Mouse (Mus musculus) neural tube, embryonic 14.5 days (tissue): ENCODE data around the gene Slc43a3. TPM values are rescaled to one million over a fixed set of nuclear protein-coding genes. Genes with fewer than 3 reads are reported as not detected.

Experiments
- ATAC-seq: fragments of 200-750 bp; cut with Nextera tagmentation; 2 replicates; pipeline ENCODE4 v1.8.0; 2017; ENCODE audit warnings: low read depth, mild to moderate bottlenecking, moderate TSS enrichment, moderate library complexity
- H3K27ac ChIP-seq: fragments of 300-500 bp; sonication (generic); 2 replicates; pipeline ENCODE4 v1.5.1; 2014; ENCODE audit warnings: low read depth, mild to moderate bottlenecking, control low read depth, low read length, moderate library complexity, mixed read lengths
- H3K27me3 ChIP-seq: fragments of 300-500 bp; sonication (generic); 2 replicates; pipeline ENCODE4 v1.6.1; 2014; ENCODE audit warnings: low read length; ENCODE audit not compliant: control insufficient read depth, insufficient read depth
- H3K36me3 ChIP-seq: fragments of 300-500 bp; sonication (generic); 2 replicates; pipeline ENCODE4 v1.6.1; 2014; ENCODE audit warnings: low read length, mixed read lengths; ENCODE audit not compliant: control insufficient read depth, insufficient read depth
- H3K4me1 ChIP-seq: fragments of 300-500 bp; sonication (generic); 2 replicates; pipeline ENCODE4 v1.6.1; 2014; ENCODE audit warnings: low read length; ENCODE audit not compliant: control insufficient read depth, insufficient read depth
- H3K4me2 ChIP-seq: fragments of 300-500 bp; sonication (generic); 2 replicates; pipeline ENCODE4 v1.6.1; 2014; ENCODE audit warnings: mild to moderate bottlenecking, low read depth, low read length, control low read depth
- H3K4me3 ChIP-seq: fragments of 300-500 bp; sonication (generic); 2 replicates; pipeline ENCODE4 v1.5.1; 2014; ENCODE audit warnings: low read depth, low read length, control low read depth, mixed read lengths
- H3K9ac ChIP-seq: fragments of 300-500 bp; sonication (generic); replicated peaks from 2 replicates; pipeline ENCODE4 v1.6.1; 2014; ENCODE audit warnings: low read depth, mild to moderate bottlenecking, control low read depth, low read length, mixed read lengths
- H3K9me3 ChIP-seq: fragments of 300-500 bp; sonication (generic); 2 replicates; pipeline ENCODE4 v1.6.1; 2016; ENCODE audit warnings: low read length; ENCODE audit not compliant: control insufficient read depth
- WGBS: fragments of 180-500 bp; shearing (Covaris S2); extraction: QIAGEN DNeasy Blood & Tissue Kit; methylation state at CpG from one replicate; pipeline ENCODE4 v1.1.7; 2014; 5-methylcytosine and 5-hydroxymethylcytosine counted together
- polyA plus RNA-seq: library from polyadenylated mRNA; unstranded; fragments of >200 nt; fragmentation: Nextera tagmentation; extraction: Ambion mirVana; gene quantifications from 2 replicates; pipeline ENCODE4 v1.2.1, GENCODE M21; 2014

Gene Slc43a3
- polyA plus RNA-seq, 1 experiment from 2014 or later: 2.5 TPM

- WGBS: 94% methylated on average over 7 of the region's 7 CpGs
- no peaks in the 10 kb centered on the region for H3K9me3 ChIP-seq
These were observed 11.9 kb downstream of the Slc43a3 start for GRCm38 (mm10) chr2:84948252-84948651.

GRCm38 (mm10) chr2:84948721-84949120, 12.3 kb downstream of the Slc43a3 start:
- Histone ChIP-seq H3K4me3 (no peak overlapping the region), H3K4me1 (no peaks in the 10 kb centered on the region), H3K27ac (no peak overlapping the region), H3K9me3 (no peaks in the 10 kb centered on the region), H3K9ac (no peak overlapping the region), H3K27me3 (no peaks in the 10 kb centered on the region), H3K4me2 (no peak overlapping the region), H3K36me3 (no peaks in the 10 kb centered on the region)
- 84% methylated on average over 2 of the region's 2 CpGs for WGBS
- no peak for ATAC-seq

More at GRCm38 (mm10) chr2:84948252-84948651, 11.9 kb downstream of the Slc43a3 start:
- ATAC-seq: no peak
- Histone ChIP-seq H3K27ac (no peak overlapping the region), H3K9ac (no peak overlapping the region), H3K4me3 (no peak overlapping the region), H3K36me3 (no peaks in the 10 kb centered on the region), H3K27me3 (no peaks in the 10 kb centered on the region), H3K4me2 (no peak overlapping the region), H3K4me1 (no peaks in the 10 kb centered on the region)

GRCm38 (mm10) chr2:84951027-84951426, 14.6 kb downstream of the Slc43a3 start:
- 92% methylated on average over 8 of the region's 8 CpGs for WGBS
- Histone ChIP-seq H3K4me3 (no peak overlapping the region), H3K4me1 (no peaks in the 10 kb centered on the region), H3K27me3 (no peaks in the 10 kb centered on the region), H3K4me2 (no peak overlapping the region), H3K9ac (no peak overlapping the region), H3K27ac (no peak overlapping the region), H3K9me3 (no peaks in the 10 kb centered on the region), H3K36me3 (no peaks in the 10 kb centered on the region)
- ATAC-seq: no peak

- no peaks in the 10 kb centered on the region for H3K9me3 ChIP-seq
- no peak overlapping the region for H3K4me2 ChIP-seq
- WGBS: 92% methylated on average over 1 of the region's 1 CpGs
- no peaks in the 10 kb centered on the region for H3K27me3 ChIP-seq
- H3K36me3 ChIP-seq: no peaks in the 10 kb centered on the region
- no peak overlapping the region for H3K9ac ChIP-seq
- H3K27ac ChIP-seq: no peak overlapping the region
- H3K4me3 ChIP-seq: no peak overlapping the region
- ATAC-seq: no peak
- H3K4me1 ChIP-seq: no peaks in the 10 kb centered on the region
These were observed 15.9 kb downstream of the Slc43a3 start for GRCm38 (mm10) chr2:84952251-84952650.

GRCm38 (mm10) chr2:84952693-84953092, 16.3 kb downstream of the Slc43a3 start:
- Histone ChIP-seq H3K27ac (no peak overlapping the region), H3K9me3 (no peaks in the 10 kb centered on the region), H3K9ac (no peak overlapping the region), H3K36me3 (no peaks in the 10 kb centered on the region), H3K4me2 (no peak overlapping the region), H3K27me3 (no peaks in the 10 kb centered on the region), H3K4me1 (no peaks in the 10 kb centered on the region), H3K4me3 (no peak overlapping the region)
- ATAC-seq: no peak
- 77% methylated on average over 4 of the region's 4 CpGs for WGBS

- ATAC-seq: no peak
- Histone ChIP-seq H3K27me3 (no peaks in the 10 kb centered on the region), H3K36me3 (no peaks in the 10 kb centered on the region), H3K27ac (no peak overlapping the region), H3K9ac (no peak overlapping the region), H3K4me3 (no peak overlapping the region), H3K9me3 (no peaks in the 10 kb centered on the region), H3K4me2 (no peak overlapping the region), H3K4me1 (no peaks in the 10 kb centered on the region)
- WGBS: 91% methylated on average over 9 of the region's 9 CpGs
These were observed 19.1 kb downstream of the Slc43a3 start for GRCm38 (mm10) chr2:84955435-84955834.

GRCm38 (mm10) chr2:84956274-84956673, 19.9 kb downstream of the Slc43a3 start:
- no peak overlapping the region for H3K4me2 ChIP-seq

GRCm38 (mm10) chr2:84958588-84959264, 22.3 kb downstream of the Slc43a3 start:
- no peaks in the 10 kb centered on the region for H3K27me3 ChIP-seq
- no peak overlapping the region for H3K27ac ChIP-seq
- no peaks in the 10 kb centered on the region for H3K36me3 ChIP-seq
- no peak for ATAC-seq
- H3K4me2 ChIP-seq: no peak overlapping the region
- no peak overlapping the region for H3K9ac ChIP-seq
- H3K9me3 ChIP-seq: no peaks in the 10 kb centered on the region
- 93% methylated on average over 11 of the region's 11 CpGs for WGBS
- no peaks in the 10 kb centered on the region for H3K4me1 ChIP-seq
- H3K4me3 ChIP-seq: no peak overlapping the region

More at GRCm38 (mm10) chr2:84956274-84956673, 19.9 kb downstream of the Slc43a3 start:
- peak; percentile 38; the same call in 1 of the 2 replicates for ATAC-seq
- Histone ChIP-seq H3K27me3 (no peaks in the 10 kb centered on the region), H3K4me3 (no peak overlapping the region), H3K27ac (no peak overlapping the region), H3K4me1 (no peaks in the 10 kb centered on the region), H3K36me3 (no peaks in the 10 kb centered on the region), H3K9ac (no peak overlapping the region), H3K9me3 (no peaks in the 10 kb centered on the region)
- WGBS: 64% methylated on average over 5 of the region's 5 CpGs

GRCm38 (mm10) chr2:84961300-84961699, 24.9 kb downstream of the Slc43a3 start:
- no peak overlapping the region for H3K9ac ChIP-seq
- ATAC-seq: no peak
- no peaks in the 10 kb centered on the region for H3K36me3 ChIP-seq
- no peak overlapping the region for H3K4me2 ChIP-seq
- H3K9me3 ChIP-seq: no peaks in the 10 kb centered on the region
- H3K4me1 ChIP-seq: no peaks in the 10 kb centered on the region
- no peaks in the 10 kb centered on the region for H3K27me3 ChIP-seq
- no peak overlapping the region for H3K4me3 ChIP-seq
- no peak overlapping the region for H3K27ac ChIP-seq
- WGBS: 83% methylated on average over 2 of the region's 2 CpGs
